Mouse (Mus musculus) forebrain, embryonic 10.5 days (tissue): ENCODE measurements around the gene Gprin1. TPM values are rescaled to one million over a fixed set of nuclear protein-coding genes. Genes with fewer than 3 reads are reported as not detected.
"Not testable (repeated sequence)": the region's sequence is repeated elsewhere in the genome, so short reads cannot be mapped to it uniquely, and the experiment has no call there.

Source experiments
- DNase-seq: peaks from one replicate; pipeline ENCODE4 v3.0.0-alpha.2; 2017; ENCODE audit warnings: low spot score; ENCODE audit errors: extremely low spot score
- H3K27ac ChIP-seq: fragments of 300-500 bp; sonication (generic); 2 replicates; pipeline ENCODE4 v1.5.1; 2016; ENCODE audit warnings: mild to moderate bottlenecking
- H3K27me3 ChIP-seq: fragments of 300-500 bp; sonication (generic); 2 replicates; pipeline ENCODE4 v1.6.1; 2016; ENCODE audit warnings: mild to moderate bottlenecking; ENCODE audit not compliant: poor library complexity, severe bottlenecking
- H3K36me3 ChIP-seq: fragments of 300-500 bp; sonication (generic); replicated peaks from 2 replicates; pipeline ENCODE4 v1.6.1; 2016; ENCODE audit warnings: mild to moderate bottlenecking, moderate library complexity
- H3K4me1 ChIP-seq: fragments of 300-500 bp; sonication (generic); 2 replicates; pipeline ENCODE4 v1.6.1; 2016
- H3K4me3 ChIP-seq: fragments of 300-500 bp; sonication (generic); 2 replicates; pipeline ENCODE4 v1.5.1; 2016; ENCODE audit warnings: mild to moderate bottlenecking, moderate library complexity
- H3K9me3 ChIP-seq: fragments of 300-500 bp; sonication (generic); 2 replicates; pipeline ENCODE4 v1.6.1; 2016; ENCODE audit warnings: mild to moderate bottlenecking, moderate library complexity
- WGBS: fragments of 180-500 bp; shearing (Covaris S2); methylation state at CpG from one replicate; pipeline ENCODE4 v1.1.7; 2016; 5-methylcytosine and 5-hydroxymethylcytosine counted together
- polyA plus RNA-seq: library from polyadenylated mRNA; unstranded; fragments of >200 nt; fragmentation: Nextera tagmentation; extraction: Ambion mirVana; gene quantifications from 2 replicates; pipeline ENCODE4 v1.2.1, GENCODE M21; 2016

Gprin1 gene
- polyA plus RNA-seq = 0.56 and 0.57 TPM in 2 replicates

DNA sequence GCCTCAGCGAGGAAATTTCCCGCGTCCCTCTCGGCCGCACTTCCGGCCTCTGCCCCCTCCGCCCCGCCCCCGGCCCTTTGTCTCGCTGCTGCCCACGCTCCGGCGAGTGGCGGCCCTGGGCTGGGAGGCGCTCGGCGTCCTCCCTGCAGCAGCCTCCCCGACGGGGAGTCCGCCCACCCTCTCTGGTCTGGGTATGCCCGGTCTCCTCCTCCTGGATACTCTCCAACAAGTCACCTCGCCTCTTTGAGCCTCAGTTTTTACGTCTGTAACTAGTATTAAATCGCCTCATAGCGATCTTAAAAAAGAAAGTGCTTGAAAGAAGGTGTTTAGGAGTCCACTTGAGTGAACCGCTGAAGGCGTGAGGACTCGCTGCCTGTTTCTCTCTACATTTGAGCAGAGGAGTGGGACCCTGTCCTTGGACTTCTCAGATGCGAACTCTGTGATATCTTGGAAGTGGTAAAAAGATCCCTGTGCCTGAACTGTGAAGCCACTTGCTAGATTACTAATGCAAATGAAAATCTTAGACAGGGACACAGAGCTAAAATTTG lies at the start of gene Gprin1:
Gene Gprin1 (minus strand): TSS at position 11 of the 548 bp plus-strand sequence.
- Histone ChIP-seq H3K27ac (peak within 1 kb of the TSS; percentile 85), H3K4me1 (peaks cover 46% of the 10 kb centered on the region), H3K4me3 (peak within 1 kb of the TSS; percentile 67), H3K27me3 (peaks cover 82% of the 10 kb centered on the region), H3K9me3 (no peaks in the 10 kb centered on the region), H3K36me3 (no peaks in the 10 kb centered on the region)
- DNase-seq = peak; percentile 64
- 2% methylated on average over 29 of the region's 29 CpGs for WGBS

DNA sequence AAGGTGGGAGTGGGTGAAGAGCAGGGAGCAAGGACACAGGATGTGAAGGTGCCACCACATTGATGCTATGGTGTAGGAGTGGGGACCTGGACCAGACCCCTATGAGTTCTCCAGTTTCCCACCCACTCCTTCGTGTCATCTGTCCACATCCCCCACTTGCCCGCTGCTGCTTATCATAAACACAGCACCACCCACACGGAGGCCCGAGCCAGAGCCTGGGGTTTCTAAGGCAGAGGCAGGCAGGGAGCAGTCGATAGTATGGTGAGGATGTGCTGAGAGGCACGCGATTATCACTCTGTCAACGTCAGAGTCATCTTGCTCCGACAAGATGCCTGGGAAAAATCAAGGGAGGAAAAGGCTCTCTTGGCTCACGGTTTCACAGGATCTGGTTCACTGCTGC lies 49.1 kb upstream of the Gprin1 start:
- no peak for DNase-seq
- Histone ChIP-seq H3K36me3 (no peaks in the 10 kb centered on the region), H3K4me3 (no peak overlapping the region), H3K27me3 (peaks cover 64% of the 10 kb centered on the region), H3K4me1 (0 out of 2 replicates have a peak, but pooled peaks cover 3% of the 10 kb centered on the region), H3K9me3 (no peaks in the 10 kb centered on the region), H3K27ac (no peak overlapping the region)
- WGBS = 85% methylated on average over 10 of the region's 10 CpGs

DNA sequence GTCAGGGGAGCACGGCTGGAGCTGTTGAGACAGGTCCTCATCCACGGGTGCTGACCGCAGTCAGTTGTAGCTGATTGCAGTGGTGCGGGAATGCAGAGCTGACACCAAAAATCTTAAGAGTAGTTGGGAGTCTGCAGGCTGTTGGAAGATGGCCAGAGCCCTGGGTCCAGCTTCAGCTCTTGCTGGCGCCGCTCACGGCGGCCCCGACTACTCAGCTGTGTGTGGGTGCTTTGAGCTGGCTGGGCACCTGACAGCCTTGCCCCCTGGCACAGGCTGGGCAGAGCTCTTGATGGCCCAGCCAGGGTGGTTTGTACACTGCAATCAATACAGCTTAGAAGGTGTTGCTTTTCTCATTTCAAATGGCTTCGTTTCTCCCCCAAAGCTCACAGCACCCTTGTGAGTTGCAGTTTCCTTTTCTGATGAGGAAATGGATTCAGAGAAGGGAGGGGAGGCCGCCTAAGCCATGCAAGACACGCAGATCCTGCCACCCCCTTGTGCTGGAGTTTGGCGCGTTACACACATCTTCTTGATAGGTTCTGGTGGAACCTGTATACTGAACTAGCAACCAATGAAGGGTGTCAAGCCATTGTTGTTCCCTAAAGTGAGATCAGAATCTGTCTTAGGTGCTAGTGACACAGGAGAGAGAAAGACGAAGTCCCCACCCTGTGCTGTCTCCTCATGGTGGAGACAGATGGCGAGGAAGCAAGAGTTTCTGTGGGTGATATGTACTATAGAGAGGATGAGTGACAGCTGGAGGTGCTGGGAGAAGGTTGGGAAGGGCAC lies 48.4 kb upstream of the Gprin1 start:
- whole genome bisulfite sequencing = 83% methylated on average over 16 of the region's 16 CpGs
- 0 out of 2 replicates have a peak, but pooled peaks cover 3% of the 10 kb centered on the region for H3K4me1 ChIP-seq
- no peak overlapping the region for H3K27ac ChIP-seq
- H3K36me3 ChIP-seq = no peaks in the 10 kb centered on the region
- no peaks in the 10 kb centered on the region for H3K9me3 ChIP-seq
- H3K4me3 ChIP-seq = no peak overlapping the region
- DNase-seq = no peak
- peaks cover 69% of the 10 kb centered on the region for H3K27me3 ChIP-seq

DNA sequence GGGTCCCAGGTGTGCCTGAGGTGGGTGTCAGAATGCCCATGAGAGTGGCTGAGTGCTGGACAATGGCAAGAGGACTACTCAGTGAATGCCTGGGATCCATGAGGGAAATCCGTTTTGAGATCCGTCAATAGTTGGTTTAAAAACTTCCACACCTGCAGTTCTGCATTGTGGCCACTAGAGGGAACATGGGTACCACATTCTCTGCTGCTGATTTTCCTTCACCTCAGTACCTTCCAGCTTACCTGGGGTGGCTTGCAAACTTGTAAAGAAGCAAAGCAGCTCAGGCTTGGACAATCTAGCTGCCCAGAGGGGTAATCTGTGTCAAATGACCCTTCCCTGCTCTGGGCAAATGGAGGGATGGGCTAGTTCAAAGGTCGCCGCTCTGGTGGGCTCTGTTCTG lies 47.7 kb upstream of the Gprin1 start:
- Histone ChIP-seq H3K36me3 (no peaks in the 10 kb centered on the region), H3K27ac (no peak overlapping the region), H3K9me3 (no peaks in the 10 kb centered on the region), H3K27me3 (peaks cover 74% of the 10 kb centered on the region), H3K4me1 (peaks cover 9% of the 10 kb centered on the region), H3K4me3 (no peak overlapping the region)
- peak; percentile 60 for DNase-seq
- 37% methylated on average over 4 of the region's 4 CpGs for WGBS

DNA sequence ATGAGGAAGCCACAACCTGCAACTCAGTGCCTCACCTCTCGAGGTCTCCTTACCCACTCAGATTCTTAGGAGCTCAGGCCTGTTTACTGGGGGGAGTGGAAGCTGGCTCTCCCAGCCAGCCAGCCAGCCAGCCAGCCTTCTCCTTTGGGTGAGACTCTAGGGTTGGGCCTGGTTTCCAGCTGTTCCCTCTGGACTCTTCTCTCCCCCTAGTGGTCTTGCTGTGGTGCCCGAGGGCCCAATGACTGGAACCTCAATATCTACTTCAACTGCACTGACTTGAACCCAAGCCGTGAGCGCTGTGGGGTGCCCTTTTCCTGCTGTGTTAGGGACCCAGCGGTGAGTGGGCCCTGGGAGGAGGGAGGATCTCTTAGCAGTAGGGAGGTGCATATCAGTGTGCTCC lies 45.2 kb upstream of the Gprin1 start:
- no peak overlapping the region for H3K4me3 ChIP-seq
- no peaks in the 10 kb centered on the region for H3K9me3 ChIP-seq
- H3K27ac ChIP-seq = no peak overlapping the region
- WGBS = 55% methylated on average over 5 of the region's 5 CpGs
- H3K27me3 ChIP-seq = peaks cover 89% of the 10 kb centered on the region
- no peak for DNase-seq
- H3K36me3 ChIP-seq = no peaks in the 10 kb centered on the region
- H3K4me1 ChIP-seq = peaks cover 18% of the 10 kb centered on the region

DNA sequence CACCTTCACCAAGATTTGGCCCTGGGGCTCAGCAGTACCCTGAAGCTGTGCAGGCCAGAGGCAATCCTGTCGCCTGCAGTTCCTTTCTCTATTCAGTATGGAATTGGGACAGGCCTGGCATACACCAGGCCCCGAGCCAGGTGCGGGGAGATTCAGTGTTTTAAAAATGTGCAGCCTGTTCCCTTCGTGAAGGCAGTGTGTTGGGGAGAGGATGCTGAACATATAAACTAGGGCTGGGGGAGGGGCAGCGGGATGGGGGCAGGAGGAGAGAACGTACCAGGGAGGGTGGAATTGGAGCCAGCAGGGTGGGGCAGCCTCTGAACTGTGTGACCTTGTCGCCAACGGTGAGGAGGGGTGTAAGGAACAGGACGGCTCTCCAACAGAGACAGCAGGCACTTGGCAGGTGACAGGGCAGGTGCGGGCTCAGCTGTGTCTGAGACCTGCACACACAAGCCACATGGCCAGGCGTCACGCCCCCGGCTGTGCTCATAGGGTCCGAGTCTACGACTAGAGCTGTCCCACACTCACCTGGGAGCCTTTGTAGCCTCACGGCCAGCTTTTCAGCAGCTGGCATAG lies 44.4 kb upstream of the Gprin1 start:
- no peaks in the 10 kb centered on the region for H3K9me3 ChIP-seq
- WGBS = 83% methylated on average over 16 of the region's 16 CpGs
- peaks cover 91% of the 10 kb centered on the region for H3K27me3 ChIP-seq
- DNase-seq = no peak
- no peak overlapping the region for H3K4me3 ChIP-seq
- H3K4me1 ChIP-seq = peaks cover 26% of the 10 kb centered on the region
- no peaks in the 10 kb centered on the region for H3K36me3 ChIP-seq
- no peak overlapping the region for H3K27ac ChIP-seq

DNA sequence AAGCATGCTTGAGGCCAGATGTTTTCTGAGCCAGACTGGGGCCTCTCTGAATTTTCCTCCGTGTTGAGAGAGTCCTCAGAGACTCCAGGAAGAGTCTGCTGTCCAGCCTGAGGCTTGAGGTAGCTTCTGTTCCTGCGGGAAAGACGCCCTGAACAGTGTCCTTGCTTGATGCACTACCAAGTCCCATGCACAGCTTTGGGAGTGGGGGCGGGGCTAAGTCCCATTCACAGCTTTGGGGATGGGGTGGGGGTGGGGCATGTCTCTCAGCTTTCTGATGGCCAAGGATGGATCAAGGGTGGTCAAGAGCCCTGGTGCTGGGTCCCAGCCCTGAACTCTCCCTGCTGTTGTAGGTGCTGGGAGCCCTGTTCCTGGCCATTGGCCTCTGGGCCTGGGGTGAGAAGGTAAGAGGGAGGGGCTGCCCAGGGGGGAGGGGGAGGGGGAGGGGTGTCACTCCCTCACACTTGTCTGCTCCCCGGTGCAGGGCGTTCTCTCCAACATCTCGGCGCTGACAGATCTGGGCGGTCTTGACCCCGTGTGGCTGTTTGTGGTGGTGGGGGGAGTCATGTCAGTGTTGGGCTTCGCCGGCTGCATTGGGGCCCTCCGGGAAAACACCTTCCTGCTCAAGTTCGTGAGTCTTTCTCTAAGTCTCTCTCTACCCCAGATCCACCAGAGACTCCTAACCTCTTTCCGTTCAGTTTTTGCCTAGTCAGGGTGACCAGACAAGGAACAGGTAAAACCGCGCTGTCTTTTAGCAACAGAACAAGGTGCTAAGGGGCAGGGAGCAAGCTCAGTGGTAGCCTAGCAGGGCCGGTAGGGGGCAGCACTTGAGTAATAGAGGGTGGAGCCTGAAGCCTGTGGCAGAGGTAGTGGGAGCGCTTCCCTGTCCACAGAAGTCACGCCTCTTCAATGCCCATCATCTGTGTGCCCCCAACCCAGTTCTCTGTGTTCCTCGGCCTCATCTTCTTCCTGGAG lies 42.9 kb upstream of the Gprin1 start:
- no peak for DNase-seq
- H3K9me3 ChIP-seq = no peaks in the 10 kb centered on the region
- H3K36me3 ChIP-seq = no peaks in the 10 kb centered on the region
- H3K27ac ChIP-seq = no peak overlapping the region
- H3K4me3 ChIP-seq = no peak overlapping the region
- peaks cover 34% of the 10 kb centered on the region for H3K4me1 ChIP-seq
- H3K27me3 ChIP-seq = peaks cover 88% of the 10 kb centered on the region
- WGBS = 19% methylated on average over 21 of the region's 21 CpGs

DNA sequence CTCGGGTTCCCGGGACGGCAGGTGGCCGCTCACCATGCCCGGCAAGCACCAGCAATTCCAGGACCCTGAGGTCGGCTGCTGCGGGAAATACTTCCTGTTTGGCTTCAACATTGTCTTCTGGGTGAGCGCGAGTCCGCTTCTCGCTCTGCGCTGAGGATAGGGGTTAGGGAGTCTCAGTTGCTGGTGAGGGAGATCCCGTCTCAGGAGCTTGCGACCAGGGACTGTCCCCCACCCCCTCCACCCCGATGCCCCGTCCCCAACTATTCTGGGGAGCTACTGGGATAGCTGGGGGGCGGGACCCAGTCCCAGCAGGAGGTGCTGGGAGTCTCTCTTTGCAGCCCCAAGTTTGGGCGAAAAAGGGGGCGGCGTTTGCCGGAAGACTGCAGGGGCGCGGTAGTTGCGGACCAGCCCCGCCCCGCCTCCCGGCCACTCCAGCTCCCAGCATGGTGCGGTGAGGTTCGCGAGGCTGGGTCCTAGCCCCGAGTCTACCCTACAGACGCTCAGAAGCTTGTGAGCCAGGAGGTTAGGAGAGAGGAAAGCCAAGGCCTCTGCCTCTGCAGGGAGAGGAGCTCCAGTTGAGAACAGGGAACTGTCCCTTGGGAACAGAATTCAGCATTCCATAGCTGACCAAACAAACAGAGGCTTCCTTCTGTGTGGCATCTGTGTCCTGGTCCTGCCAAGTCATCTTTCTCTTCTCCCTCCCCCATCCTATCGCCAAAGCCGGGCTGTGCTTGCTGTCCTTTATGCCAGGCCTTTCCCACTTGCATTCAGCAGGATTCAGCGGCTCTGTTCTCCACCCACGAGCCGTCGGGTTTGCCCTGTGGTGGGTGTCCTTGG lies 40.1 kb upstream of the Gprin1 start:
- DNase-seq = peak; percentile 46
- Histone ChIP-seq H3K4me3 (peak overlapping the region; percentile 67), H3K27me3 (peaks cover 76% of the 10 kb centered on the region), H3K4me1 (peaks cover 34% of the 10 kb centered on the region), H3K36me3 (no peaks in the 10 kb centered on the region), H3K9me3 (no peaks in the 10 kb centered on the region), H3K27ac (peak overlapping the region; percentile 76)
- 1% methylated on average over 38 of the region's 38 CpGs for WGBS

DNA sequence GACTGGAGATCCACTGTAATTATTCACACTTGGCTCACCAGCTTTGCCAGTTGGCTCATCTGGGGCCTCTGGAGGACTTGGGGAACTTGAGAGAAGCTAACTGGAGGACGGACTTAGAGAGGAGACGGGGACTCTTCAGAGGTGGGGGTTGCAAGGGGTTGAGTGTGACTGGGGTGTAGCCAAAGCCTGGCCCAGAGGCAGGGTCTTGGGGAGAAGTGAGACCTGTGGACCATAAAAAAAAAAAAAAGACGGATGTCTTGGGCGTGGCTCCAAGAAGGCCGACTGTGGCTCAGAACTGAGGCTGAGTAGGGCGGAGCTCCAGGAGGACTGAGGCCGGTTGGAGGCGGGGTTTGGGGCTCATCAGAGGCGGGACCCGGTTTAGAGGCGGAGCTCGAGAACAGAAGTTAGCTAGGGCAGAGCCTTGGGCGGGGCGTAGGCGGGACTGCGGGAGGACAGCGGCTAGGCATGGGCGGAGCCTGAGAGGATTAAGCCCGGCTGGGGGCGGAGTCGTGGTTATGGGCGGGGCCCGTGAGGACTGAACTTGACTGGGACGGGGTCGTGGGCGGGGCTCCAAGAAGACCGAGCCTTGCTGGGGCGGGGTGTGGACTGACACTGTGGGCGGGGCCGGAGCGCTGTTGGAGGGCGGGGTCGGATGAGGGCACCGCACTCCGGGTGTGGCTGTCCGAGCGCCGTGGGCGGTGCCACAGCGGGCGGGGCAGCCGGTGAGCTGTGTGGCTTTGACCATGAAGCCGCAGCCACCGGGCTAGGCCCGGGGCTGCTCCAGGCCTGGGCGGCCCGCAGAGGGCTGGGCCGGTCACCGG lies 39.3 kb upstream of the Gprin1 start, which contains the start of gene Tspan17:
Gene Tspan17 (plus strand): TSS at position 638 of the 821 bp plus-strand sequence.
- Histone ChIP-seq H3K36me3 (no peaks in the 10 kb centered on the region), H3K4me3 (peak within 1 kb of the TSS; percentile 67), H3K4me1 (peaks cover 30% of the 10 kb centered on the region), H3K27ac (peak within 1 kb of the TSS; percentile 76), H3K9me3 (no peaks in the 10 kb centered on the region), H3K27me3 (peaks cover 67% of the 10 kb centered on the region)
- 2% methylated on average over 49 of the region's 49 CpGs for WGBS
- DNase-seq = peak; percentile 100

DNA sequence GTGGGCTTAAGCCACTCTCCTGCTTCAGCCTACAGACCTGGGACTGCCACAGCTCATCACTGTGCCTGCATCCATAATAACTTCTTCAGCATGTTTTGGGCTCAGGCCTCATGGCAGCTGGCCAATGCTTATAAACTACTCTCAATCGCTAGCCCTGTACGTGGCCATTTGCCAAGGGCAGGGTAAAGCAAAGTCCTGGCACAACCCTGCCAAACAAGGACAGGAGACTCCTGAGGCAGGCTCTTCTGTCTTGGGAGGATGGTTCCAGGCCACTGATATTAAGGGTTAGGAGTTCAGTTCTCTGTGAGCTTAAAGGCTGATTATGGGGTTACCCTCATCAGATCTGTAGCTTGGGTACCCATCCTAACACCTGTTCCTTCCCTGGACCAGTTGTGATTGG lies 37.9 kb upstream of the Gprin1 start:
- WGBS = 92% methylated on average over 2 of the region's 2 CpGs

DNA sequence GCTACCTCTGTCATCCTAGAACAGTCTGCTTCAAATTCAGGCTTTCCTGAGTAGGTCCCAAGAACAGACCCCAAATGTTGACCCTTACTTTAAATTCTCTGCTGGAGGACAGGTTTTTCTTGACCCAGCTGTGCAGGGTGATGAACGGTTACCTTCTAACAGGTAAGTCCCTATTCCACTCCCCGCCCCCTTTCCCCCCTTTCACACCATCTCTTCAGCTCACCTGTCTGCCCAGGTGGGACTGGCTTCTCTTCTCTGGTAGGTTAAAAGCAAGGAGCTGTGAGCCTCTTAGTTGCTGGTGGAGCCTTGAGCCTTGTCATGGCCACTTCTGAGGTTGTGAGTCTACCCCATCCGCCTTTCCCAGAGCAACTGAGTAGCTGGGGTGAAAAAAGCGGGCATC lies 34.0 kb upstream of the Gprin1 start, which contains the start of gene Eif4e1b:
Gene Eif4e1b (plus strand): TSS at position 301 of the 400 bp plus-strand sequence.
- 87% methylated on average over 4 of the region's 4 CpGs for WGBS
- Histone ChIP-seq H3K4me1 (peaks cover 4% of the 10 kb centered on the region), H3K27me3 (peaks cover 22% of the 10 kb centered on the region; the same call in 1 of the 2 replicates), H3K36me3 (no peaks in the 10 kb centered on the region), H3K4me3 (no peak within 1 kb of the TSS), H3K9me3 (no peaks in the 10 kb centered on the region), H3K27ac (no peak within 1 kb of the TSS)
- no peak for DNase-seq

More for the DNA sequence above, 37.9 kb upstream of the Gprin1 start:
- peaks cover 27% of the 10 kb centered on the region for H3K4me1 ChIP-seq
- H3K27me3 ChIP-seq = peaks cover 54% of the 10 kb centered on the region
- not testable (repeated sequence) for H3K9me3 ChIP-seq, DNase-seq, H3K27ac ChIP-seq, H3K36me3 ChIP-seq, H3K4me3 ChIP-seq
